Mouse (Mus musculus): Measurements from ENCODE around the gene Fhl2. TPM values are rescaled to one million over a fixed set of nuclear protein-coding genes. Genes with fewer than 3 reads are reported as not detected.
A peak's percentile ranks its signal among the peaks of the same experiment; 100 is the strongest.
"Not testable (repeated sequence)": the region's sequence is repeated elsewhere in the genome, so short reads cannot be mapped to it uniquely, and the experiment has no call there.

The Fhl2 gene
- total RNA-seq, 2 experiments from 2014 or later, result 1.0 TPM; not detected in 1

GRCm38 (mm10) chr1:43157907-43158306 is 38.9 kb downstream of the Fhl2 start:
- ATAC-seq (replicated peaks; ENCODE audit: low FRiP score, poor library complexity, severe bottlenecking), result no peak

GRCm38 (mm10) chr1:43154491-43154890 is 42.3 kb downstream of the Fhl2 start:
- no peak for ATAC-seq (replicated peaks; ENCODE audit: low FRiP score, poor library complexity, severe bottlenecking)

- no peak for ATAC-seq (replicated peaks; ENCODE audit: low FRiP score, poor library complexity, severe bottlenecking)
Measured at GRCm38 (mm10) chr1:43153538-43153937, 43.2 kb downstream of the Fhl2 start.

GRCm38 (mm10) chr1:43152626-43153025 is 44.2 kb downstream of the Fhl2 start:
- no peak for ATAC-seq (replicated peaks; ENCODE audit: low FRiP score, poor library complexity, severe bottlenecking)

GRCm38 (mm10) chr1:43150225-43150624 is 46.6 kb downstream of the Fhl2 start:
- ATAC-seq (replicated peaks; ENCODE audit: low FRiP score, poor library complexity, severe bottlenecking), result no peak

- ATAC-seq (replicated peaks; ENCODE audit: low FRiP score, poor library complexity, severe bottlenecking), result no peak
Measured at GRCm38 (mm10) chr1:43147474-43147873, 49.3 kb downstream of the Fhl2 start.

GRCm38 (mm10) chr1:43145388-43145787 is 51.4 kb downstream of the Fhl2 start:
- ATAC-seq (replicated peaks; ENCODE audit: low FRiP score, poor library complexity, severe bottlenecking), result no peak

- no peak for ATAC-seq (replicated peaks; ENCODE audit: low FRiP score, poor library complexity, severe bottlenecking)
Measured at GRCm38 (mm10) chr1:43144338-43144906, 52.4 kb downstream of the Fhl2 start.

- no peak for ATAC-seq (replicated peaks; ENCODE audit: low FRiP score, poor library complexity, severe bottlenecking)
Measured at GRCm38 (mm10) chr1:43143791-43144190, 53.0 kb downstream of the Fhl2 start.

GRCm38 (mm10) chr1:43143284-43143683 is 53.5 kb downstream of the Fhl2 start:
- no peak for ATAC-seq (replicated peaks; ENCODE audit: low FRiP score, poor library complexity, severe bottlenecking)

GRCm38 (mm10) chr1:43142849-43143248 is 53.9 kb downstream of the Fhl2 start:
- no peak for ATAC-seq (replicated peaks; ENCODE audit: low FRiP score, poor library complexity, severe bottlenecking)

GRCm38 (mm10) chr1:43141555-43141961 is 55.2 kb downstream of the Fhl2 start:
- no peak for ATAC-seq (replicated peaks; ENCODE audit: low FRiP score, poor library complexity, severe bottlenecking)

GRCm38 (mm10) chr1:43139587-43140266 is 57.1 kb downstream of the Fhl2 start:
- peak; percentile 80 for ATAC-seq (replicated peaks; ENCODE audit: low FRiP score, poor library complexity, severe bottlenecking)

GRCm38 (mm10) chr1:43138268-43138812 is 58.4 kb downstream of the Fhl2 start:
- ATAC-seq (replicated peaks; ENCODE audit: low FRiP score, poor library complexity, severe bottlenecking), result no peak

- ATAC-seq (replicated peaks; ENCODE audit: low FRiP score, poor library complexity, severe bottlenecking), result no peak
Measured at GRCm38 (mm10) chr1:43137334-43137733, 59.5 kb downstream of the Fhl2 start.

GRCm38 (mm10) chr1:43136488-43137029 is 60.2 kb downstream of the Fhl2 start:
- ATAC-seq (replicated peaks; ENCODE audit: low FRiP score, poor library complexity, severe bottlenecking), result not testable (repeated sequence)

GRCm38 (mm10) chr1:43131591-43131990 is 65.2 kb downstream of the Fhl2 start:
- ATAC-seq (replicated peaks; ENCODE audit: low FRiP score, poor library complexity, severe bottlenecking), result no peak

GRCm38 (mm10) chr1:43130219-43130981 is 66.4 kb downstream of the Fhl2 start:
- ATAC-seq (replicated peaks; ENCODE audit: low FRiP score, poor library complexity, severe bottlenecking), result no peak

- no peak for ATAC-seq (replicated peaks; ENCODE audit: low FRiP score, poor library complexity, severe bottlenecking)
Measured at GRCm38 (mm10) chr1:43127820-43128610, 68.8 kb downstream of the Fhl2 start.

GRCm38 (mm10) chr1:43127196-43127595 is 69.6 kb downstream of the Fhl2 start:
- no peak for ATAC-seq (replicated peaks; ENCODE audit: low FRiP score, poor library complexity, severe bottlenecking)
